Mouse (Mus musculus): Measurements from ENCODE around the gene Trmt2a.

- TF ChIP-seq CTCF (IDR thresholded peaks at IDR 0.05; ENCODE audit: insufficient read depth, low read length) (no peak), POLR2A (IDR thresholded peaks at IDR 0.05; ENCODE audit: borderline replicate concordance, extremely low read depth, low read depth, low read length) (no peak)
Observed at GRCm38 (mm10) chr16:18230617-18231016, 17.9 kb upstream of the Trmt2a start.

All from lung, adult 2 months (tissue).